Mouse (Mus musculus) adrenal gland, adult 10 weeks (tissue): ENCODE measurements around the gene Mast1. TPM values are rescaled to one million over a fixed set of nuclear protein-coding genes. Genes with fewer than 3 reads are reported as not detected.

Experiments
- polyA plus RNA-seq: library from polyadenylated mRNA; stranded (reverse); fragments of 350-450 nt; fragmentation: Illumina TruSeq; extraction: RNeasy Lipid Tissue Mini Kit (QIAGEN cat#74804); gene quantifications from one replicate; pipeline ENCODE4 v1.2.3, GENCODE M21; 2014; ENCODE audit warnings: low read depth, low replicate concordance

The Mast1 gene
- not detected for polyA plus RNA-seq

DNA sequence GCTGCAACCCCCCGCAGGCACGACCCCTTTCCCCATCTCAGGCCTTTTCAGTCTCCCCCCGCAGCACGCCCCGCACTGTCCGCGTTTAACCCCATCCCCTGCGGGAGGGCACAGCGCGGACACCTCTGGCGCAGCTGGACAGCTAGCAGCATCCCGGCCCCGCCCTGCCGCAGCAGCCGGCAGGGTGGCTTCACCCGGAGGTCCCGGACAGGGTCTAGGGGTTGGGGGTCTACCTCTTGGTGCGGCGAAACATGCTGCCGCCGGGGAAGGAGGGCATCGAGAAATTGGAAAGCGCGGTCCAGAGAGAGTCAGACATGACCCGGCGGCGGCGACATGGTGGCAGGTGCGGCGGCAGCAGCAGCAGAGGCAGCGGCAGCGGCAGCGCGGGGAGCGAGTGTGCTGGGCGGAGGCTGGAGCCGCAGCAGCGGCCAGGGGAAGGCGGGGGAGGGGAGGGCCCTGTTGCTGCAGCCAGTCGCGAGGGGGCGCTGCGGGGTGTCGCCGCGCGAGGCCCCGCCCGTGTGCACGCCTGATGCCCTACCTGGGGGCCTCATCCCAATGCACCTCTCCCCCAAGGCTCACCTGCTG, at the start of gene Mast1:
TSS of gene Mast1 (minus strand) at position 398 of the 585 bp plus-strand sequence.

DNA sequence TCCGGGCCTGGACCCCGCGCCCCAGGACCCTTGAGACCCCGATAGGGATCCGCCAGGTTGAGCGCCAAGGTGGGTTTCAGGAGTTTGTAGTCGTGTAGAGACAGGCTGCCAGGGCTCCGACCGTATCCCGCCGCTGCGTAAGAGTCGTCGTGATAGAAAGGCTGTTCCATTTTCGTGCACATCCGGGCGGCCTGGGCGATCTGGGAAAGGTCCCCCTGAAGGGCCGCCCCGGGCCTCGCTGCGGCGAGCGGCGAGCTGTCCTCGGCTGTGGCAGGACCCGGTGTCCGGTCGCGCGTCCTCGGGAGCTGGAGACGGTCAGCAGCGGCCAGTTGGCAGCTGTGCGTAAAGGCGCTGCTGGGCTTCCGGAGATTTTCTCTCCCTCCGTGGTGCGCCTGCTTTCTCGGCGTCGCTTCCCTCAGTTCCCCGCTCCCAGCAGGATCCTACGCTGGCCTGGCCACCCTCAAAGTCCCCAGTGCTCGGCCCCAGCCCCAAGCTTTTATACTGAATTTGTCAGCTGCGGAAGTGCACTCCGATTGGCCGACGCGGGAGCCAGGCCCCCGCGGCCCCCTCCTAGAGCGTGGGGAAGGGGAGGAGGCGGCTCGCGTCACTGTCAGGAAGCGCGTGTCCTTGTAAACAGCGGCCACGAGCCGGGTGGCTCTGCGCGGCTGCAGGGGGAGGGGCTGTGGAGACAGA, 41.2 kb upstream of the Mast1 start, which contains the start of gene Junb:
TSS of gene Junb (minus strand) at position 471 of the 693 bp plus-strand sequence.

DNA sequence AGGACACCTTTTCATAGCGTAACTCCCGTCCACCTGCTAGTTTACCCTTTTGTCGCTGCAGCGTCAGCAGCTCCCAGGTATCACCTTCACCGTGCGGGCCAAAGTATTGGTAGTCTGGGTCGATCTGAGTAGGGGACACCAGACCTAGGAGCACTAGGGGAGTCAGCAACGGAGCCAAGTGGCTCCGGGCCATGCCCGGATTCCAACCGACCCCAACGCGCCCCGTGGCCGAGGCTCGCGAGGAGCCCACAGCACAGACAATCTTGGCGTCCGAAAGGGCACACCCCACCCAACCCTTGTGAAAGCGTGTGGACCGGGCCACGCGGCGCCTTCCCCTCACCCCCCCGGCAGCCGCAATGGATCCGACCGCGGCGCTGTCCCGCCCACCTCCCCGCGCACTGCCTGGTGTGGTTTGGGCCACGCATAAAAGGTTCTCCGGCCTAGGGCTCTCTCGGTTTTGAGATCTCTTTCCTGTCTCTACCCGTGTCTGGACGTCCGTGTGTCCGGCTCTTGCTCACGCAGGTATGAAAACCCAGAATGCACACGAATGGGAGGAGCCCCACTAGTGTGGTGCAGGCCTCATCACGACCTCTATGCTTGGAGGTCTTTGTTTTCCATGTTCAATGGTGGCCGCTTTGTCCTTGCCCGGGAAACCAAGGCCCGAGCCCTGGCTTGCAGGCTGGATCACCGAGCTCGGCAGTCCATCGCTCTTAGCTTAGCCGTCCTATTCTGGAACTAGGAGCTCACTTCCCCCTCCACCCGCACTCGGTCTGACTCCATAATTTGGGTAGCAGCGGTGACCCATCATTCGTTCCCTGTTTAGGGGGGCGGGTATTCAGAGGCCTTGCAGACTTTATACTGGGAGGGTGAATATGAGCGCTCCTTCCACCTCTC, 32.3 kb upstream of the Mast1 start, which contains the start of the genes Gm49661, Prdx2 and Rnaseh2a:
TSS of gene Gm49661 (minus strand) at position 193 of the 894 bp plus-strand sequence.
TSS of gene Prdx2 (plus strand) at position 347 of the 894 bp plus-strand sequence.
TSS of gene Rnaseh2a (minus strand) at position 527 of the 894 bp plus-strand sequence.

GRCm38 (mm10) chr8:84946528-84947240, 9.5 kb upstream of the Mast1 start, which contains the start of gene Rtbdn:
Rtbdn (plus strand) TSS chr8:84946991.

DNA sequence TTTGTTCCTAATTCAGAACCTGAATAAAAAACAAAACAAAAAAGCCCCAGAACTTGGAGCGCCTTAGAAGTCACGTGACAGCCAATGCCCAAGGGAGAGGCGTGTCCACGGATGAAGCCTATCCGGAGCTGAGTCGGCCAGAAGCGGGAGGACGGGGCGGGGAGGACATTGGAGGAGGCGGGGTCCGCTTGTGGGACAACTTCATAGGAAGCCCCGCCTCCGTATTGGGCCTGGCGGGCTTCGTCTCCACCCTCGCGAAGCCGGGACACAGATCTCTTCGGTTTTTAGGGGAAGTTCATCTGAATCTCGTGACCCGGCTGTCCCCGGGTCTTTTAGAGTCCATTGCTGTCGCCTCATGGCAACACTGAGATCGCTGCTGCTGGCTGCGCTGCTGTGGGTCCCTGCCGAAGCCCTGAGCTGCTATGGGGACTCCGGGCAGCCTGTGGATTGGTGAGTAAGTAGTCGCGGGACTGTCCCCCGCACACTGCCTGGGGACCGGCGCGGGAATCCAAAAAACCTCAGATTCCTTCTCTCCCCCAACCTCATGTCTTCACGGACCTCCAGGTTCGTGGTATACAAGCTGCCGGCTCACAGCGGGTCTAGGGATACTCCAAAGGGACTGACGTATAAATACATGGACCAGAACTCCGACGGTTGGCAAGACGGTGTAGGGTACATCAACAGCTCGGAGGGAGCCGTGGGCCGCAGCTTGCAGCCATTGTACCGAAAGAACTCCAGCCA, 28.6 kb downstream of the Mast1 start, which contains the start of gene Dnase2a:
TSS of gene Dnase2a (plus strand) at position 140 of the 741 bp plus-strand sequence.

DNA sequence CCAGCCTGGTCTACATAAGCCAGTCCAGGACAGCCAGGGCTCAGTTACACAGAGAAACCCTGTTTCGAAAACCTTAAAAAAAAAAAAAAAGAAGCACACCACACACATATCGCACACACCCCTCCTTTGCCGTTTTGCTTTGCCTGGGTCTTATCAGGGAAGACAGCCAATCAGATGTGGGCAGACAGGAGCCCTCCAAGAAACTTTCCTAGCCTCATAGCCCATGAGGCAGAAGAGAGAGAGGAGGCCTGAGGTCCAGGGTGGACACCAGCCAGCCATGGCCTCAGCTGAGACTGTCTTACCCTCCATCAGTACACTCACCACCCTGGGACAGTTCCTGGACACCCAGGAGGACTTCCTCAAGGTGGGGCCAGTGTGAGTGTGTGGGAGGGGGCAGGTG, 35.4 kb downstream of the Mast1 start, which contains the start of gene Klf1:
TSS of gene Klf1 (plus strand) at position 177 of the 400 bp plus-strand sequence.

DNA sequence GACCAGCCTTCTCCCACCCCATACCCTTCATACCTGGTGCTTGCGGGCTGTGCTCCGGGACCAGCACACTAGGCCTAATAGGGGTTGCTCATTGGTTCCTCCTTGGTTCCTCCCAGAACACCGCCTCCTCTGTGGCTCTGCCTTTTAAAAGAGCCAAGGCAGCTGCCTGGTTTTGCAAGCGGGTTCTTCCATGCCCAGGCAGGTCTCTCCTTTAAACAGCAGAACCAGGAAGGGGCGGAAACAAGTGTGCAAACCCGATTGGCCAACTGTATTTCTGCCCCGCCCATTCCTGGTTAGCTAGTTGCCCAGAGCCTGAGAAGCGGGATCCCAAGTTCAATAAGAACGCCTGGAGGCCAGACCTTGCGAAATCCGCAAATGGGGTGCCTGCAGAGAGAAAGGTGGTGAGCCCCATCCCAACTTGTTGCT, 43.4 kb downstream of the Mast1 start, which contains the start of gene Gcdh:
TSS of gene Gcdh (minus strand) at position 213 of the 426 bp plus-strand sequence.

DNA sequence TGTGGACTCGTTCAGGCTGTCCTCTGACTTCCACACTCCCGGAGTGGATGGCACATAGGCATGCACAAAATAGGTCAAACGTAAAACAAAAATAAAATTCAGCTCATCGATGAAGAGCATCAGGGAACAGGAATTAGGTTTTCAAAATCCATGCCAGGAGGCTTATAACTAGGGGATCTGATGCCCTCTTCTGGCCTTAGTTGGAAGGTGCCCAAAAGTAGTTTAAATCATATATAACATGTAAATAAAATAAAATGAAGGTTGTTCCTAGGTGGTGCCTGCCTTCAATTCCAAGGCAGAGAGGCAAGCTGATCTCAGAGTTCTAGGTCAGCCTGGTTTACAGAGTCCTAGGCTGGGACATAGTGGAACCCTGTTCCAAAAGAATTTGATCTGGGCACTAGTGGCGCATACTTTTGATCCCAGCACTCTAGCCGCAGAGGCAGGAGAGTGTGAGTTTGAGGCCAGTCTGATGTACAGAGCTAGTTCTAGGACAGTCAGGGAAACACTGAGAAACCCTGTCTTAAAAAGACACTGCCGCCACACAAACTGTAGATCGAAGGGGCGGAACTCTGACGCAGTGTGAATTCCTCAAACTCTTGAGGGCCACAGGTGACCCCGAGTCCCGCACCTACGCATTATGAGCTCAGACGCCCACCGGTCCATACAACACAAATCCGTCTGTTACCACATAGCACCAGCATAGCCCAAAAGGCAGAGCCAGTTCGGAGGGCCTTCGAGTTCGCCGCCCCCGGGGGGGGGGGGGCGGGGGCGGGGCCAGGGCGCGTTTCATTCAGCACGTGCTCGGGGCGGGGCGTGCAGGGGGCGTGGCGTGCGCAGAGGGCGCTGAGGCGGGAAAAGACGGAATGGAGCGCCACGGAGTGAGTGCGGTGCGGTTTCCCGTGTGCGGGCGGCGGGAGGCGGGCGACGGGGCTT, 65.5 kb downstream of the Mast1 start, which contains the start of gene Syce2:
TSS of gene Syce2 (plus strand) at position 736 of the 933 bp plus-strand sequence.

Other genes starting within 250 kb of the Mast1 start
- gene Nacc1, start 249.5 kb downstream of the Mast1 start, polyA plus RNA-seq = 3.7 TPM
- gene Lyl1, start 235.9 kb downstream of the Mast1 start, polyA plus RNA-seq = not detected
- gene G430095P16Rik, start 214.4 kb downstream of the Mast1 start, polyA plus RNA-seq = not detected
- gene Nfix, start 137.0 kb downstream of the Mast1 start, polyA plus RNA-seq = 13.9 TPM
- gene Dand5, start 114.5 kb downstream of the Mast1 start, polyA plus RNA-seq = 5.4 TPM
- gene Gadd45gip1, start 105.8 kb downstream of the Mast1 start, polyA plus RNA-seq = 2.3 TPM
- gene Rad23a, start 96.7 kb downstream of the Mast1 start, polyA plus RNA-seq = 9.2 TPM
- gene Calr, start 90.4 kb downstream of the Mast1 start, polyA plus RNA-seq = 638 TPM
- gene Farsa, start 80.4 kb downstream of the Mast1 start, polyA plus RNA-seq = 4.7 TPM
- 6.2 TPM for gene Syce2, start 65.2 kb downstream of the Mast1 start, polyA plus RNA-seq
- 51.8 TPM for gene Gcdh, start 43.4 kb downstream of the Mast1 start, polyA plus RNA-seq
- not detected for gene Klf1, start 35.4 kb downstream of the Mast1 start, polyA plus RNA-seq
- gene Dnase2a, start 28.8 kb downstream of the Mast1 start, polyA plus RNA-seq = 10.7 TPM
- gene Rtbdn, start 9.6 kb upstream of the Mast1 start, polyA plus RNA-seq = not detected
- not detected for gene Gm49661, start 32.1 kb upstream of the Mast1 start, polyA plus RNA-seq
- gene Prdx2, start 32.2 kb upstream of the Mast1 start, polyA plus RNA-seq = 79.1 TPM
- 7.6 TPM for gene Rnaseh2a, start 32.4 kb upstream of the Mast1 start, polyA plus RNA-seq
- 0.99 TPM for gene Junb, start 41.4 kb upstream of the Mast1 start, polyA plus RNA-seq
- 1.8 TPM for gene Hook2, start 53.2 kb upstream of the Mast1 start, polyA plus RNA-seq
- not detected for gene Best2, start 77.2 kb upstream of the Mast1 start, polyA plus RNA-seq
- gene Asna1, start 87.9 kb upstream of the Mast1 start, polyA plus RNA-seq = 16.1 TPM
- 15.8 TPM for gene Trir, start 89.5 kb upstream of the Mast1 start, polyA plus RNA-seq
- 18.2 TPM for gene Tnpo2, start 99.6 kb upstream of the Mast1 start, polyA plus RNA-seq
- gene Fbxw9, start 122.7 kb upstream of the Mast1 start, polyA plus RNA-seq = 1.0 TPM
- gene Gm5741, start 130.6 kb upstream of the Mast1 start, polyA plus RNA-seq = not detected
- gene Dhps, start 134.4 kb upstream of the Mast1 start, polyA plus RNA-seq = 14.2 TPM
- gene Wdr83os, start 143.4 kb upstream of the Mast1 start, polyA plus RNA-seq = 10.6 TPM
- 2.3 TPM for gene Wdr83, start 143.9 kb upstream of the Mast1 start, polyA plus RNA-seq
- gene Man2b1, start 145.9 kb upstream of the Mast1 start, polyA plus RNA-seq = 5.0 TPM
- 2.5 TPM for gene Zfp791, start 185.7 kb upstream of the Mast1 start, polyA plus RNA-seq
- not detected for gene Cks1brt, start 214.6 kb upstream of the Mast1 start, polyA plus RNA-seq